Mouse (Mus musculus): ENCODE data around the gene Lpar3. TPM values are rescaled to one million over a fixed set of nuclear protein-coding genes. Genes with fewer than 3 reads are reported as not detected.

The Lpar3 gene
- polyA plus RNA-seq, 1 experiment from 2014 or later, result 0.14 TPM

GRCm38 (mm10) chr3:146319503-146319902 is 98.7 kb downstream of the Lpar3 start:
- H3K9ac ChIP-seq, result no peak overlapping the region
- no peaks in the 10 kb centered on the region for H3K9me3 ChIP-seq
- H3K36me3 ChIP-seq (replicated peaks), result no peaks in the 10 kb centered on the region
- 56% methylated on average over 14 of the region's 14 CpGs for WGBS
- H3K4me3 ChIP-seq (replicated peaks), result no peak overlapping the region
- peak overlapping the region; percentile 35 for H3K4me2 ChIP-seq
- peaks cover 16% of the 10 kb centered on the region for H3K4me1 ChIP-seq
- H3K27ac ChIP-seq, result peak overlapping the region; percentile 57; the same call in 1 of the 2 replicates
- H3K27me3 ChIP-seq, result peaks cover 28% of the 10 kb centered on the region
- ATAC-seq (ENCODE audit: low FRiP score), result peak; percentile 61; the same call in 1 of the 2 replicates

- 60% methylated on average over 8 of the region's 8 CpGs for WGBS
- peaks cover 18% of the 10 kb centered on the region for H3K4me1 ChIP-seq
- no peak for ATAC-seq (ENCODE audit: low FRiP score)
- H3K4me3 ChIP-seq (replicated peaks), result no peak overlapping the region
- no peak overlapping the region for H3K27ac ChIP-seq
- H3K36me3 ChIP-seq (replicated peaks), result no peaks in the 10 kb centered on the region
- no peak overlapping the region for H3K9ac ChIP-seq
- H3K4me2 ChIP-seq, result no peak overlapping the region
- peaks cover 40% of the 10 kb centered on the region for H3K27me3 ChIP-seq
- H3K9me3 ChIP-seq, result no peaks in the 10 kb centered on the region
These were observed 104.2 kb downstream of the Lpar3 start for GRCm38 (mm10) chr3:146324949-146325348.

DNA sequence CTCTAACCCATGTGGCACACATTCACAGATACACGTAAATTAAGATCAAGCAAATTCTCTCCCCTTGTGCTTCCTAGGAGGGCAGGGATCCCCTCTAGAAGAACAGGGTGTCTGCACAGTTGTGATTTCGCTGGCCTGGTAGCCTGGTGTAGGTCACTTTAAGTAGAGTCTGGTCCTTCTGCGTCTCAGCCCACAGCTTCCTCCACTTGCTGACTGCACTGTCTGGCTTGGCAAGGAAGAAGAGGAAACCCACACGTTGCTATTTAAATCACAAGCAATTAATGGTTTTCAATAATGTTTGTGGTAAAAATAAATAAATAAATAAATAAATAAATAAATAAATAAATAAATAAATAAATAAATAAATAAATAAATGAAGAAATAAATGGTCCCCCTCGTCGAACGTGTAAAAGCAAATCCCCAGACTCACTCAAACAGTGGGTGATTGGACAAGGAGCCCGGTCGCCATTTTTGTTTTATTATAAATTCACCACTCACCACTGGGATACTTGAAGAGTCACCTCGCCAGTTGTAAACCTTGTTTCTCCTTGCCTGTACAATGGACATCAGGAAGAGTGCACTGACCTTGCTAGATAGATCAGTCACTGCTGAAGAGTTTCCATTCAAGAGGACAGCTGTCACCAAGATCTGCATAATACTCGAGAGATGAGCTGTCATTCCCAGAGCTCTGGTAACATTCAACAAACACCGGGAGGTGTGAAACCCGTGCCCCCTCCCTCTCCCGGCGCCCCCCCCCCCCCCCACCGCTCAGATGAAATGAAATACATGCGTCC is 106.2 kb downstream of the Lpar3 start:
- Histone ChIP-seq H3K27ac (peak overlapping the region; percentile 72), H3K9ac (0 out of 2 replicates have a peak overlapping the region, but pooled peaks have one; percentile 33), H3K4me2 (peak overlapping the region; percentile 54), H3K36me3 (replicated peaks) (no peaks in the 10 kb centered on the region), H3K4me1 (peaks cover 18% of the 10 kb centered on the region), H3K9me3 (no peaks in the 10 kb centered on the region), H3K27me3 (peaks cover 25% of the 10 kb centered on the region), H3K4me3 (replicated peaks) (peak overlapping the region; percentile 28; the same call in 1 of the 2 replicates)
- WGBS, result 41% methylated on average over 14 of the region's 17 CpGs
- ATAC-seq (ENCODE audit: low FRiP score), result peak; percentile 64

GRCm38 (mm10) chr3:146327537-146328255 is 106.9 kb downstream of the Lpar3 start:
- Histone ChIP-seq H3K9me3 (no peaks in the 10 kb centered on the region), H3K9ac (peak overlapping the region; percentile 33), H3K4me3 (replicated peaks) (peak overlapping the region; percentile 28), H3K4me1 (peaks cover 18% of the 10 kb centered on the region), H3K27ac (peak overlapping the region; percentile 72), H3K27me3 (peaks cover 20% of the 10 kb centered on the region), H3K4me2 (peak overlapping the region; percentile 54), H3K36me3 (replicated peaks) (no peaks in the 10 kb centered on the region)
- 0% methylated on average over 13 of the region's 13 CpGs for WGBS
- ATAC-seq (ENCODE audit: low FRiP score), result peak; percentile 79

DNA sequence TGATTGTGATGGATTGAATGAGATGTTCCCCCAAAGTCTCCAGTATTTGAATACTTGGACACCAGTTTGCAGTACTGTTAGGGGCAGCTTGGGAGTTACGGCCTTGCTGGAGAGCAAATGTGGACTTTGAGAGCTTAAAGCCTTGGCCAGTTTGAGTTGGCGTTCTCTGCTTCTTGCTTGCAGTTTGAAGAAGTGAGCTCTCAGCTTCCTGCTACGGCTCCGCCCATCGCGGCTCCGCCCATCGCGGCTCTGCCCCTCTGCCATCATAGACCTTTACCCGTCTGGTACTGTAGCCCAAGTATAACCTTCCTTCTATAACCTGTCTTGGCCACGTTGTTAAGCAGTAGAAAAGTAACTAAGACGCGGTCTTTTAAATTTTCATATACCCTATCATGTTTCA is 108.0 kb downstream of the Lpar3 start:
- H3K27ac ChIP-seq, result no peak overlapping the region
- peak overlapping the region; percentile 54 for H3K4me2 ChIP-seq
- peaks cover 18% of the 10 kb centered on the region for H3K4me1 ChIP-seq
- peaks cover 17% of the 10 kb centered on the region for H3K27me3 ChIP-seq
- no peaks in the 10 kb centered on the region for H3K36me3 ChIP-seq (replicated peaks)
- no peaks in the 10 kb centered on the region for H3K9me3 ChIP-seq
- H3K4me3 ChIP-seq (replicated peaks), result no peak overlapping the region
- no peak for ATAC-seq (ENCODE audit: low FRiP score)
- WGBS, result 20% methylated on average over 13 of the region's 13 CpGs
- H3K9ac ChIP-seq, result no peak overlapping the region

GRCm38 (mm10) chr3:146331819-146332218 is 111.1 kb downstream of the Lpar3 start:
- no peak overlapping the region for H3K4me2 ChIP-seq
- H3K4me1 ChIP-seq, result peaks cover 27% of the 10 kb centered on the region
- H3K27me3 ChIP-seq, result peaks cover 5% of the 10 kb centered on the region; the same call in 1 of the 2 replicates
- no peak overlapping the region for H3K4me3 ChIP-seq (replicated peaks)
- H3K36me3 ChIP-seq (replicated peaks), result no peaks in the 10 kb centered on the region
- WGBS, result 87% methylated on average over 11 of the region's 11 CpGs
- H3K9me3 ChIP-seq, result no peaks in the 10 kb centered on the region
- ATAC-seq (ENCODE audit: low FRiP score), result no peak
- H3K27ac ChIP-seq, result no peak overlapping the region
- H3K9ac ChIP-seq, result no peak overlapping the region

DNA sequence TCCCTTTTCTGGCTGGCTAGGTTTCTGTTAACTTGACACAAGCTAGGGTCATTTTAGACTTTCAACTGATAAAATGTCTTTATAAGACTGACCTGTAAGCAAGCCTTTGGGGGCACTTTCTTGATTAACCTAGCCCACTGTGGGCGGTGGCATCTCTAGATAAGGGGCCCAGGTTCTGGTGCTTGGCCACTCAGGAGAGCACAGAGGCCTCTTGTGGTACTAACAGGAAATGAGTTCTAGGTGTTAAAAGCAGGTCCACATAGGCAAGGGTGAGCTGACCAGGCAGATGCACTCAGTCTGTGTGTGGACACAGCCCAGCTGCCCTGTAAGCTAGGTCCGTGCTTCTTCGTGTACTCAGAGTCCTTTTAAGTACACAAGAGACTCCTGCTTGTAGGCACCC is 112.5 kb downstream of the Lpar3 start:
- Histone ChIP-seq H3K27me3 (peaks cover 5% of the 10 kb centered on the region; the same call in 1 of the 2 replicates), H3K9me3 (no peaks in the 10 kb centered on the region), H3K9ac (no peak overlapping the region), H3K4me3 (replicated peaks) (no peak overlapping the region), H3K4me1 (peaks cover 31% of the 10 kb centered on the region), H3K27ac (no peak overlapping the region), H3K36me3 (replicated peaks) (no peaks in the 10 kb centered on the region), H3K4me2 (no peak overlapping the region)
- 86% methylated on average over 3 of the region's 3 CpGs for WGBS
- no peak for ATAC-seq (ENCODE audit: low FRiP score)

DNA sequence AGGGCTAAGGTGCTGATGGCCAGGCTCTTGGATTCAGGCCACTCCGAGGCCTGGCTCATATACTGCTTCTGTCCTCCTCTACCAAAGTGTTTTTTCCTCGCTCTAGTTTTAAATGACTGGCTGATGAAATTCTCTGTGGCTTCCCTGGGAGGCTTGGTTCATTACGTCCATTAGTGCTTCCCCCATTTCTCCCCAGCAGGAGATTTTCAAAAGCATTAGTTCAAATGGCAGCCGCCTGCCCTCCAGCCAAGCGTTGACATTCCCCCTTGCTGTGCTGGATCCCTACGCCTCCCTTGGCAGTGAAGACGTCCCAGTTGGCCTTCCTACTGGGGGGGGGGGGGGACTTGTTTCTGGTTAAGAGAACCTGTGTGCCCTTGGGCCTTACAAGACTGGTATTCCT is 113.3 kb downstream of the Lpar3 start:
- Histone ChIP-seq H3K9me3 (no peaks in the 10 kb centered on the region), H3K4me3 (replicated peaks) (no peak overlapping the region), H3K27ac (no peak overlapping the region; the same call in 1 of the 2 replicates), H3K36me3 (replicated peaks) (no peaks in the 10 kb centered on the region), H3K4me2 (no peak overlapping the region), H3K27me3 (peaks cover 5% of the 10 kb centered on the region; the same call in 1 of the 2 replicates), H3K4me1 (peaks cover 27% of the 10 kb centered on the region), H3K9ac (no peak overlapping the region)
- no peak for ATAC-seq (ENCODE audit: low FRiP score)
- 22% methylated on average over 7 of the region's 7 CpGs for WGBS

Other genes with a start within 250 kb of the Lpar3 start
- 0.97 and 1.5 TPM in 2 replicates for gene Syde2, start 233.1 kb upstream of the Lpar3 start, polyA plus RNA-seq (2016; fragmentation: Nextera tagmentation; extraction: Ambion mirVana)
- 0.23 and 0.49 TPM in 2 replicates for gene Wdr63, start 112.8 kb upstream of the Lpar3 start, polyA plus RNA-seq (2016; fragmentation: Nextera tagmentation; extraction: Ambion mirVana)
- gene Mcoln3, start 103.5 kb upstream of the Lpar3 start, polyA plus RNA-seq (2016; fragmentation: Nextera tagmentation; extraction: Ambion mirVana), result 1.9 and 3.8 TPM in 2 replicates
- 0.20 and 0.23 TPM in 2 replicates for gene Mcoln2, start 71.1 kb upstream of the Lpar3 start, polyA plus RNA-seq (2016; fragmentation: Nextera tagmentation; extraction: Ambion mirVana)
- gene Ssx2ip, start 183.7 kb downstream of the Lpar3 start, polyA plus RNA-seq (2016; fragmentation: Nextera tagmentation; extraction: Ambion mirVana), result 33.7 and 34.6 TPM in 2 replicates
- gene Ctbs, start 228.8 kb downstream of the Lpar3 start, polyA plus RNA-seq (2016; fragmentation: Nextera tagmentation; extraction: Ambion mirVana), result 4.6 and 5.5 TPM in 2 replicates